Mouse (Mus musculus) erythroblast, embryonic 14.5 days (primary cell): ENCODE results near the gene Rasgrp4. TPM values are rescaled to one million over a fixed set of nuclear protein-coding genes. Genes with fewer than 3 reads are reported as not detected.

ENCODE experiments used
- H3K27me3 ChIP-seq: 2 replicates; pipeline ENCODE4 v1.6.1; 2012; ENCODE audit warnings: inconsistent platforms; ENCODE audit not compliant: control insufficient read depth
- H3K36me3 ChIP-seq: 2 replicates; pipeline ENCODE4 v1.6.1; 2012; ENCODE audit warnings: mild to moderate bottlenecking, inconsistent platforms; ENCODE audit not compliant: control insufficient read depth
- H3K4me1 ChIP-seq: 2 replicates; pipeline ENCODE4 v1.6.1; 2012; ENCODE audit warnings: inconsistent platforms; ENCODE audit not compliant: control insufficient read depth
- H3K4me3 ChIP-seq: replicated peaks from 2 replicates; pipeline ENCODE3; 2012; ENCODE audit warnings: moderate library complexity, mild to moderate bottlenecking, inconsistent platforms
- H3K9me3 ChIP-seq: 2 replicates; pipeline ENCODE4 v1.6.1; 2012; ENCODE audit warnings: low read length, inconsistent platforms, mixed read lengths; ENCODE audit not compliant: control insufficient read depth
- GATA1 ChIP-seq: IDR thresholded peaks from 2 replicates; pipeline ENCODE4 v1.6.1; 2012; ENCODE audit warnings: low read length, inconsistent platforms, mixed read lengths
- TAL1 ChIP-seq: IDR thresholded peaks from 3 replicates; pipeline ENCODE4 v1.6.1; 2012; ENCODE audit warnings: low read length, inconsistent platforms, mixed read lengths
- polyA plus RNA-seq: library from polyadenylated mRNA; stranded (reverse); fragments of >175 nt; gene quantifications from 2 replicates; pipeline ENCODE4 v1.2.3, GENCODE M21; 2012

Gene Rasgrp4
- polyA plus RNA-seq, 1 experiment, result 0.03 TPM

DNA sequence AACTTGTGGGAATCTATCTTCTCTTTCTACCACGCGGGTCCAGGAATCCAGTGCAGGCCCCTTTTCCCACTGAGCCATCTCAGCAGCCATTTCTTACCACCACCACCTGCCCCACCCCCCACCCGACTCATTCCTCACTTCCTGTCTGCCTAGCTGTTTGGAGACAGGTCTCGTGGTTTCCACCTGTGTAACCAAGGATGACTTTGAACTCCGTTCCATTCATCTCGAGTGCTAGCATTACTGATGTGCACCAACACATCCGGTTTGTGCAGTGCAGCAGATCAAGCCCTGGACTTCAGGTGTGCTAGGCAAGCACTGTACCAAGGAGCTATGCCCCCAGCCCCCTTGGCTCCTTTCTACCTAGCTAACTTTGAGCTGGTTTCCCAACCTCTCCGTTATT is 6.8 kb downstream of the Rasgrp4 start:
- Histone ChIP-seq H3K36me3 (no peaks in the 10 kb centered on the region), H3K4me3 (no peak overlapping the region), H3K4me1 (no peaks in the 10 kb centered on the region), H3K27me3 (peaks cover 5% of the 10 kb centered on the region), H3K9me3 (no peaks in the 10 kb centered on the region)
- no peak for TF ChIP-seq TAL1
- no peak for TF ChIP-seq GATA1

DNA sequence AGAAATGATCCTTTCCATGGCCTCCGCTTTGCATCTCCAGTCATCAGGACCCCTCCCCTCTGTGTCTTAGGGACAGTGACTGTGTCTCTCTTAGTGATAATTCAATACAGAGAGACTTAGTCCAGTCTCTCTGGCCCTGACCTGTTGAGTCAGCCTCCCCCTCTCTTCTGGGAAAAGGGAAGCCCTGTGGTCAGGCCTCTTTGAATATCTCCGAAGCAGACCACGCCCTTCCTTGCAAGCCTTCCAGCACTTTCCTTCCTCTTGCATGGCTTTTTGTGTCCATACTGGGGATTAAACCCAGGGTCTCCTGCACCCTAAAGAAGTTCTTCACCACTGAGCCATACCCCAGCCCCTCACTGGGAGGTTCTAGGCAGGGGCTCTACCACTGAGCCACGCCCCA is 9.4 kb downstream of the Rasgrp4 start:
- no peaks in the 10 kb centered on the region for H3K4me1 ChIP-seq
- no peak for TF ChIP-seq TAL1
- no peak for TF ChIP-seq GATA1
- H3K27me3 ChIP-seq, result no peaks in the 10 kb centered on the region; the same call in 1 of the 2 replicates
- H3K4me3 ChIP-seq, result no peak overlapping the region
- no peaks in the 10 kb centered on the region for H3K9me3 ChIP-seq
- H3K36me3 ChIP-seq, result no peaks in the 10 kb centered on the region

DNA sequence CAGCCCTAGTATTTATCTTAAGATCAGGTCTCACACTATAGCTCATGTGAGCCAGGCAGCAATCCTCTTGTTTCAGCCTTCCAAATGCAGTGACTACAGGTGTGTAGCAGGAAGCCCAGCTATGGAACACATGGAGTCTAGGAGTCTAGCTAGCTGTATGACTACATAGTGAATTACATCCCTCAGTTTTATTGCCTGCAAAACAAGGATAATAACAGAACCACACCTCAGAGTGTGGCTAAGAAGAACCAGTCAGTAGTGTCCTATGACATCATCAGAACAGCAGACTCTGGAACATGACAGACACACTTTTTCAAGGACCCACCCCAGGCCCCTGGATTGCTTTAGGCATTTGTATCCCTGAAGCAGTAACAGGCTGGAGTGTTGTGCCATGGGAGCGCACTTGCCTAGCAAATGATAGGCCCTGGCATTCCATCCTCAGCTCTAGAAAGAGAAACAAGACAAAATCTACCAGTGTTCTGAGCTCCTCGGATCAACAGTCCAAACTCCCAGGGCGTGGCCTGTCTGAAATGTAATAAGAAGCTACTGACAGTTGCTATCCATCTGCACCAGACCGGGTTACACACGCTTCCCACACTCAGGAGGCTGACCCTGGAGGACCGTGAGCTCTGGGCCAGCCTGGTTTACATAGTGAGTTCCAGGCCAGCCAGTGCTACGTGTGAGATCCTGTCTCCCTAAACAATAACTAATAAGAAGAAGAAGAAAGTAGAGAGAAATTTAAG is 12.1 kb downstream of the Rasgrp4 start:
- Histone ChIP-seq H3K4me3 (no peak overlapping the region), H3K36me3 (no peaks in the 10 kb centered on the region), H3K9me3 (no peaks in the 10 kb centered on the region), H3K27me3 (no peaks in the 10 kb centered on the region; the same call in none of the 2 replicates), H3K4me1 (no peaks in the 10 kb centered on the region)
- TF ChIP-seq GATA1 (no peak), TAL1 (no peak)

DNA sequence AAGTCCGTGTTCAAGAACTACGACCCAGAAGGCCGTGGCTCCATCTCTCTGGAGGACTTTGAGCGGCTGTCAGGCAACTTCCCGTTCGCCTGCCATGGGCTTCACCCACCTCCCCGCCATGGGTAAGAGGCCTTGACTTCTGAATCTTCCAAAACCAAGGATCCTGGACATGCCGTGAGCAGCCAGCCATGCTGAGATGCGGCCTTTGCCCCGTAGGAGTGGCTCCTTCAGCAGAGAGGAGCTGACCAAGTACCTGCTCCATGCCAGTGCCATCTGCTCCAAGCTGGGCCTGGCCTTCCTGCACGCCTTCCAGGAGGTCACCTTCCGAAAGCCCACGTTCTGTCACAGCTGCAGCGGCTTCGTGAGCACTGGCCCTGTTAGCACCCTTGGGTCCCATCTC is 14.1 kb downstream of the Rasgrp4 start:
- Histone ChIP-seq H3K4me3 (no peak overlapping the region), H3K9me3 (no peaks in the 10 kb centered on the region; the same call in 1 of the 2 replicates), H3K4me1 (no peaks in the 10 kb centered on the region; the same call in 1 of the 2 replicates), H3K36me3 (no peaks in the 10 kb centered on the region), H3K27me3 (no peaks in the 10 kb centered on the region; the same call in none of the 2 replicates)
- no peak for TF ChIP-seq TAL1
- TF ChIP-seq GATA1, result no peak

DNA sequence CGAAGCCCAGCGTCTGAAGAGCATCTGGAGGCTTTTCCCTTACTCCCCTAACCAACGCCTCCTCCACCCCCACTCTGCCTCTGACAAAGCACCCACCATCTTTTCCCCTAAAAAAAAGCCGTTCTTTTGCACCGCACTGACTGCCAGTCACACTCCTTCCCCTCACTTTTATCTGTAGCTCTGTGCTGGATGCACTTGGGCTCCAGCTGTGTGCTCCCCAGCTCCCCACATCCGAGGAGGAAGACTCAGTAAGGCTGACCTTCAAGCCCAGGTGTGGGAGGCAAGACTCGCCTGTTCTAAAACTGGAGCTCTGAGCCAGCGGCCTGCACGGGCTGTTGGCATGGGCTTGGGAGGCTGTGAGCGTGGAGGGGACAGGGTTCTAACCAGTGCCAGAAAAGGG is 16.8 kb downstream of the Rasgrp4 start:
- Histone ChIP-seq H3K4me1 (peaks cover 16% of the 10 kb centered on the region), H3K27me3 (no peaks in the 10 kb centered on the region; the same call in none of the 2 replicates), H3K4me3 (no peak overlapping the region), H3K9me3 (peaks cover 6% of the 10 kb centered on the region), H3K36me3 (peaks cover 3% of the 10 kb centered on the region; the same call in 1 of the 2 replicates)
- TF ChIP-seq TAL1 (no peak), GATA1 (no peak)

DNA sequence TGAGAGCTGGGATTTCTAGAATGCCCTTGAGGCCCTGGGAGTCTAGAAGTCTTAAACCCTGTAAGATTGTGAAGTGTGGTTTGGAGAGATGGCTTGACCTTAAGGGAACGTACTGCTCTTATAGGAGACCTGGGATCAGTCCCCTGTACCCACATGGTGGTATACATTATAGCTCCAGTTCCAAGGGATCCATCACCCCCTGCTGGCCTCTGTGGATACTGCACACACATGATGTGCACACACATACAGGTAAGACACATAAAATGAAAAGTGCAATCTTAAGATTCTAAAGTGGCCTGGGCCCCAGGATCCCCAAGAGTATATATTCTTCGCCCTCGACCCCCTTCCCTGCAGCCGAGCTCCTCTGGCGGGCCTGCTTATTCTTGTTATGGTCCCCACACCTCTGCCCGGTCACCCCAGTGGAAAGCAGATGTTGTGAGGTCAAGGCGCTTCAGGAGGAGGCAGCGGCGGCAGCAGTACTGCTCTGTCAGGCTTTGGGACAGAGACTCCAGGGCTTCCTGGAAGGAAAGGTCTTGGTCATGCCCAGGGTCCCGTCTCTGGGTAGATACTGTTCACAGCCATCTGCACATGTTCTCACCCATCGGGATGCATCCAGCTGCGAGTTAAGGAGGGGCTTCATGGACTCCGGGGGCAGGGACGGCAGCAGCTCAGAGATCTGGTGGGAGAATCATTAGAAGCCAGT is 19.5 kb downstream of the Rasgrp4 start:
- H3K4me3 ChIP-seq, result no peak overlapping the region
- TF ChIP-seq TAL1 (no peak), GATA1 (no peak)
- H3K36me3 ChIP-seq, result peaks cover 3% of the 10 kb centered on the region; the same call in 1 of the 2 replicates
- H3K9me3 ChIP-seq, result peaks cover 6% of the 10 kb centered on the region
- peaks cover 16% of the 10 kb centered on the region for H3K27me3 ChIP-seq
- H3K4me1 ChIP-seq, result peaks cover 18% of the 10 kb centered on the region

DNA sequence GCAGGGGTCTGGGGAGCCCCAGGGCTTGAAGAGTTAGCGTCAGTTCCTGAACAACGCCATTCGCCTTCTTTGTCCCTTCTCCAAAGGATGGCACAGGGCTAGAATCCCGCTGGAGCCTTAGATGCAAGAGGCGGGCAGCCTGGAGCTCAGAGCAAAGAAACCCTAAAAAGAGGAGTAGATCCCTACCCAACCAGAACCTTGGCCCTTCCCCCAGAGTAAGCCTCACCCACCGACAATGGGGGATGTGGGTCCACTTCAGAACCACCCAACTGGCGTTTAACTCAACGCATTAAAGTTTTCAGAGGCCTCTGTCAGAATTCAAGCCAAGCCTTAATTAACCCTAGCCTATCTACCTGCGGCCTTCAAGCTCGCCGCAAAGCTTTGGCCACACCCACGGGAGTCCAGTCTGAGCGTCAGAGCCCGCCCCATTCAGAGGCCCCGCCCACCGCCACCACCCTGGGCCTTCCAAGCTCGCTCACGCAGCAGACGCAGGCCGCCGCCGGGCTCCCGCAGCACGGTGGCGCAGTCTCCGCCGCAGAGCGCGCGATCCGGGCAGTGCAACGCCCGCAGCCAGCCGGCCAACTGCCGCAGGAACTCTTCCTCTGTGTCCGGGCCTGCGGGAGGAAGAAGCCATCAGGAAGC is 20.7 kb downstream of the Rasgrp4 start:
- peak overlapping the region; percentile 75 for H3K4me3 ChIP-seq
- peaks cover 19% of the 10 kb centered on the region for H3K27me3 ChIP-seq
- peaks cover 18% of the 10 kb centered on the region for H3K4me1 ChIP-seq
- peaks cover 6% of the 10 kb centered on the region for H3K9me3 ChIP-seq
- H3K36me3 ChIP-seq, result peaks cover 3% of the 10 kb centered on the region; the same call in 1 of the 2 replicates
- TF ChIP-seq GATA1 (no peak), TAL1 (no peak)

DNA sequence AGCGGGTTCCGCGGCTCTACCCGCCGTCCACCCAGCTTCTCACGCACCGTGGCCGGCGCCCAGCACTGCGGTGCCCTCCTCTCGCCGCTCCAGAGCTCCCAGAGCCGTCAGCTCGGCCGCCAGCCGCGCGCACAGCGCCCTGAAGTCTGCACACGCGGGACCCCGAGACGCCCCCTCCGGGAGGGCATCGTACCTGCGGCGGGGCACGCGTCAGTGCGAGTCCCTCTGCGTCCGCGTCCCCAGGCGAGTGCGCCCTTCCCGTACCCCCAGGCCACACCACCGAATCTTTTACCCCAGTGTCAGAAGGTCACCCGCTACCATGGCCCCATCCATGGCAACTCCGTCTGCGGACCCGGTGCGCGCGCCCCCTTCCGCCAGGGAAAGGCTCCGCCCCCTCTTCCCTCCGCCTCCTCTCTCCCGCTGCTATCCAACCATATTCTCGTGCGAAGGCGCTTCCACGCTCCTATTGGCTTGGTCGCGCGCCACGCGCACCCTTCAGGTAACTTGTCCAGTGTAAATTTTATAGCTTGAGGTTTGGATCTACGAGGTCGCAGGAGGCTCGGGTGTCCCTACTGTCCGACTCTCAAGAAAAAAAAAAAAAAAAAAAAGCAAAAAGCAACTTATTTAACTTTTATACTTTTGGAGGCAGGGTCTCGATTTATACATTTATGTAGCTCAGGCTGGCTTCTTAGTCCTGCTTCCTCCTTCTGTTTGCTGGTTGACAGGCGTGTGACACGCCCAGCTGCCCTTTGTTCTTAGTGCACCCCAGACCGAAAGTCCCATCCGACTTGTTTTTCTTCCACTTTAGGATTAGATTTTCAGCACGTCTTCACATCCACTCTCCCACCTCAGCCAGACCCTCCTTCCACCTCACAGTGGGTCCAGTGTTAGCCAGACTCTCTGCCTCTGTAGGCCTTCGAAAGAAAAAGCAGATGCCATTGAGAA is 21.5 kb downstream of the Rasgrp4 start, which contains the start of gene Fam98c:
Gene Fam98c (minus strand): TSS at position 397 of the 945 bp plus-strand sequence.
- TF ChIP-seq TAL1 (no peak), GATA1 (no peak)
- Histone ChIP-seq H3K27me3 (peaks cover 19% of the 10 kb centered on the region), H3K4me1 (peaks cover 18% of the 10 kb centered on the region), H3K4me3 (peak within 1 kb of the TSS; percentile 75), H3K9me3 (peaks cover 6% of the 10 kb centered on the region), H3K36me3 (peaks cover 3% of the 10 kb centered on the region; the same call in 1 of the 2 replicates)
